Mouse (Mus musculus) lung, embryonic 14.5 days (tissue): ENCODE results near the gene Anapc2. TPM values are rescaled to one million over a fixed set of nuclear protein-coding genes. Genes with fewer than 3 reads are reported as not detected.
A peak's percentile ranks its signal among the peaks of the same experiment; 100 is the strongest.

Experiments used
- ATAC-seq: fragments of 200-750 bp; cut with Nextera tagmentation; 2 replicates; pipeline ENCODE4 v1.8.0; 2017; ENCODE audit warnings: mild to moderate bottlenecking, moderate TSS enrichment, moderate library complexity; ENCODE audit not compliant: insufficient read depth
- DNase-seq: peaks from one replicate; pipeline ENCODE4 v3.0.0-alpha.2; 2015
- H3K27ac ChIP-seq: fragments of 300-500 bp; sonication (generic); 2 replicates; pipeline ENCODE4 v1.5.1; 2014; ENCODE audit warnings: low read depth, mild to moderate bottlenecking, moderate library complexity
- H3K27me3 ChIP-seq: fragments of 300-500 bp; sonication (generic); 2 replicates; pipeline ENCODE4 v1.6.1; 2014; ENCODE audit warnings: low read length, control low read depth; ENCODE audit not compliant: insufficient read depth
- H3K36me3 ChIP-seq: fragments of 300-500 bp; sonication (generic); 2 replicates; pipeline ENCODE4 v1.6.1; 2014; ENCODE audit warnings: control low read depth; ENCODE audit not compliant: insufficient read depth
- H3K4me1 ChIP-seq: fragments of 300-500 bp; sonication (generic); 2 replicates; pipeline ENCODE4 v1.6.1; 2014; ENCODE audit warnings: antibody characterized with exemption, control low read depth; ENCODE audit not compliant: insufficient read depth
- H3K4me2 ChIP-seq: fragments of 300-500 bp; sonication (generic); 2 replicates; pipeline ENCODE4 v1.6.1; 2014; ENCODE audit warnings: mild to moderate bottlenecking
- H3K4me3 ChIP-seq: fragments of 300-500 bp; sonication (generic); 2 replicates; pipeline ENCODE4 v1.5.1; 2014; ENCODE audit warnings: low read depth, low read length
- H3K9ac ChIP-seq: fragments of 300-500 bp; sonication (generic); 2 replicates; pipeline ENCODE4 v1.6.1; 2014
- H3K9me3 ChIP-seq: fragments of 300-500 bp; sonication (generic); 2 replicates; pipeline ENCODE4 v1.6.1; 2016; ENCODE audit warnings: low read depth, low read length, control low read depth
- CTCF ChIP-seq: IDR thresholded peaks from 2 replicates; pipeline ENCODE4 v1.5.1; 2016; ENCODE audit warnings: antibody characterized with exemption, low read depth
- WGBS: fragments of 180-500 bp; shearing (Covaris S2); extraction: QIAGEN DNeasy Blood & Tissue Kit; methylation state at CpG from one replicate; pipeline ENCODE4 v1.1.7; 2014; 5-methylcytosine and 5-hydroxymethylcytosine counted together
- polyA plus RNA-seq: library from polyadenylated mRNA; unstranded; fragments of >200 nt; fragmentation: Nextera tagmentation; extraction: Ambion mirVana; gene quantifications from 2 replicates; pipeline ENCODE4 v1.2.1, GENCODE M21; 2014

Gene Anapc2
- polyA plus RNA-seq, 1 experiment from 2014 or later = 119 TPM

DNA sequence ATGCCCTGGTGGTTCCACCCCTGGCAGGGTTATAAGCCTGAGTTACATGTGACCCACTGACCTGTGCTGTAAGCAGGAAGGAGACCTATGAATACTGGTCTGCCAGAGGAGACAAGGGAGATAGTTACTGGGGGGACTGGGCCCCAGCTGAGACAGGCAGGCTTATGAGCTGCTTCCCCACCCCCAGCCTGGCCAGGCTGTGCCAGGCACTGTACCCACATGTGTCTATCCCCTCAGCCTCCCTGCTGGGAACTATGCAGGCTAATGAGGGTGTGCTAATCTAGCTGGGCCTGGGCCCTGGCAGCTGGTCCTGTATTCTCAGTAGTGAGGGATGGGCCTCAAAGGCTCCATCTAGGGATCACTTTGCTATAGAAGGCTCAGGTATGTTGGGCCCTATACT is 5.0 kb upstream of the Anapc2 start:
- TF ChIP-seq CTCF = no peak
- Histone ChIP-seq H3K4me3 (no peak overlapping the region), H3K9me3 (no peaks in the 10 kb centered on the region), H3K36me3 (peaks cover 27% of the 10 kb centered on the region), H3K4me2 (no peak overlapping the region), H3K27ac (no peak overlapping the region), H3K9ac (no peak overlapping the region), H3K4me1 (0 out of 2 replicates have a peak, but pooled peaks cover 5% of the 10 kb centered on the region), H3K27me3 (peaks cover 16% of the 10 kb centered on the region)
- DNase-seq (no peak), ATAC-seq (no peak)

DNA sequence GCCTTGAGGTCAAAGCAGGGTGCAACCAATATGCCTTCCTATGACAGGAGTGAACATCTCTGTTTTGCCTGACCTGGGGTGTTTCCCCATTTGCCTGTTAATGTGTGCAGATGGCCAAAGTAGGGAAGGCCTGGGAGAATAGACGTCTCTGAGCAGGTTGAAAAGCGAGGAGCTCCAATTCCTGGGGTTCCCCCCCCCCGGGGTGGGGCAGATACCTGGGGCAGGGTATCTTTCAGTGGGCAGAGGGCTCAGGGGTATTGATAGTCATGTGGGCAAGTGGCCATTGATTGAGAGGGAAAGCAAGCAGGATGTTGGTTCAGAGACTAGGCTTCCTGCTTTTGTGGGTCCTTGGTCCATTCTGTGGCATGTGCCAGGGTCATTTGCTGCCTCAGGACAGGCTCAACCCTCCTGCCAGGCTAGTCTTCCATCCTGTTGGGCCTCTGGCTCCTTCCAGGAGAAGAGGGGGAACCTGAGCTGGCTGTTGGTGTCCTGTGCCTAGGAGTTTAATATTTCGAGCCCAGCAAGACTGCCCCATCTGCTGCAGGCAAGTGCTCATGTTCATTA is 4.5 kb upstream of the Anapc2 start:
- DNase-seq = no peak
- no peak overlapping the region for H3K27ac ChIP-seq
- WGBS = 62% methylated on average over 4 of the region's 4 CpGs

DNA sequence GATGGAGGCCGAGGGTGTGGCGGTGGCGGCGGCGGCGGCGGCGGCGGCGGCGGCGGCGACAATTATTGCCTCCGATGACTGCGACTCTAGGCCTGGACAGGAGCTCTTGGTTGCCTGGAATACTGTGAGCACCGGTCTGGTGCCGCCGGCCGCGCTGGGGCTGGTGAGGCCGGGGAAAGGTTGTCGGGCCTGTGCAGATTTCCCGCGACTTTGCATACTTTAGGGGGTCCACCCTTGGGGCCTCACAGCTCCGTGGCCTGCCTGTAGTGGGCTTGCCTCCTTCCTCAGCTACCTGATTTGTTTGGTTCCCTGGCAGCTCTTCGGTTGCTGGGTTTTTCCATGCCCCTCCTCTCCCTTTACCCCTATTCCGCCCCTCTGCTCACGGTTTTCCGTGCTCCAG is 237 bp downstream of the Anapc2 start:
- ATAC-seq (peak; percentile 69), DNase-seq (peak; percentile 17)
- H3K4me3 ChIP-seq = peak overlapping the region; percentile 95
- TF ChIP-seq CTCF = no peak
- H3K27ac ChIP-seq = peak overlapping the region; percentile 58; the same call in 1 of the 2 replicates
- H3K27me3 ChIP-seq = no peaks in the 10 kb centered on the region
- H3K4me2 ChIP-seq = peak overlapping the region; percentile 96
- H3K9me3 ChIP-seq = no peaks in the 10 kb centered on the region
- WGBS = 0% methylated on average over 28 of the region's 29 CpGs
- peak overlapping the region; percentile 86 for H3K9ac ChIP-seq
- H3K36me3 ChIP-seq = peaks cover 69% of the 10 kb centered on the region
- H3K4me1 ChIP-seq = peaks cover 15% of the 10 kb centered on the region

More for the DNA sequence above, 4.5 kb upstream of the Anapc2 start:
- Histone ChIP-seq H3K27me3 (peaks cover 16% of the 10 kb centered on the region), H3K4me2 (no peak overlapping the region), H3K9me3 (no peaks in the 10 kb centered on the region), H3K4me3 (no peak overlapping the region), H3K4me1 (0 out of 2 replicates have a peak, but pooled peaks cover 5% of the 10 kb centered on the region), H3K36me3 (peaks cover 27% of the 10 kb centered on the region), H3K9ac (no peak overlapping the region)
- TF ChIP-seq CTCF = no peak
- ATAC-seq = no peak

DNA sequence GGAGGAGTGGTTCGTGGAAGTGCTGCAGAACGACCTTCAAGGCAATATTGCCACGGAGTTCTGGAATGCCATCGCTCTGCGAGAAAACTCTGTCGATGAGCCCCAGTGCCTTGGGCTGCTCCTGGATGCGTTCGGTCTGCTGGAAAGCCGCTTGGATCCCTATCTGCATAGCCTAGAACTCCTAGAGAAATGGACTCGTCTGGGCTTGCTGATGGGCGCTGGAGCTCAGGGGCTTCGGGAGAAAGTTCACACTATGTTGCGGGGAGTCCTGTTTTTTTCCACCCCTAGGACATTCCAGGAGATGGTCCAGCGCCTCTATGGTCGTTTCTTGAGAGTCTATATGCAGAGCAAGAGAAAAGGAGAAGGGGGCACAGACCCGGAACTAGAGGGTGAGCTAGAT is 732 bp downstream of the Anapc2 start:
- H3K4me3 ChIP-seq = peak overlapping the region; percentile 95
- H3K27me3 ChIP-seq = no peaks in the 10 kb centered on the region
- 29% methylated on average over 16 of the region's 16 CpGs for WGBS
- H3K27ac ChIP-seq = no peak overlapping the region
- peak overlapping the region; percentile 86 for H3K9ac ChIP-seq
- H3K4me2 ChIP-seq = peak overlapping the region; percentile 96
- H3K4me1 ChIP-seq = peaks cover 15% of the 10 kb centered on the region
- no peak for TF ChIP-seq CTCF
- peaks cover 74% of the 10 kb centered on the region for H3K36me3 ChIP-seq
- no peaks in the 10 kb centered on the region for H3K9me3 ChIP-seq
- no peak for DNase-seq
- ATAC-seq = no peak

DNA sequence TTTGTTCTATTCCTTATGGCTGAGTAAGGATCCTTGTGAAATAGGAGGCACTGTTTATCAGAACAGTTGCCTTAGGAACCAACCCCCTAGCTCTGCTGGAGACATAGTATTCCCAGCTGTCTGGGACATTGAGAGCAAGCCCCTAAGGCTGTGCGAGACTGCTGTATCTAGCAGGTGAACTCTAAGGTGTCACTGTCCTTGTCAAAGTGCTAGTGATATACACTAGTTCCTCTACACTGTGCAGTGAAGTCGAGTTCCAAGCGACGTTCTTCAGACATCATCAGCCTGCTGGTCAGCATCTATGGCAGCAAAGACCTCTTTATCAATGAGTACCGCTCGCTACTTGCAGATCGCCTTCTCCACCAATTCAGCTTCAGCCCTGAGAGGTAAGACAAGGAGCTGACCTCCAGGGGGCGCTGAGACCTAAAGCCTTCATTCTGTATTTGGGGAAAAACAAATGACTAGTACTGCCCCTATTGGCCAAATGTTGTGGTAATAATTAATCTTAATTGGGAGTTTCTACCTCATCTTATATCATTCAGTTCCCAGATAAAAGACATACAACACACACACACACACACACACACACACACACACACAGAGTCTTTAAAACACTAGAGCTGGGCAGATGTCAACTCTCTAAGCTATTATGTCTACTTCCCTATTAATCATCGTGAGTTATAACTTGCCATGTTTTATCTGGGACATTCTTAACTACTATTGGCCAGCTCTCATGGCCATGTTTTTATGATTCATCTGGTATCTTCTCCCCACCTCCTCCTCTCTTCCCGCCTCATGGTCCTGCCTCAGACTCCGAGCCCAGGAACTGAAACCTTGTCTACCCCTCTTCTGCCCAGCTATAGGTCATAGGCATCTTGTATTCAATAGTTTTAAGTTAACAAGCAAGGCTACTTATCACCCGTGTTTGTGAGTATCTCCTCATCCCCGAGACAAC is 6.9 kb downstream of the Anapc2 start:
- DNase-seq = peak; percentile 90
- H3K36me3 ChIP-seq = peaks cover 92% of the 10 kb centered on the region
- H3K27me3 ChIP-seq = no peaks in the 10 kb centered on the region
- no peak overlapping the region for H3K9ac ChIP-seq
- WGBS = 59% methylated on average over 13 of the region's 13 CpGs
- H3K27ac ChIP-seq = no peak overlapping the region
- TF ChIP-seq CTCF = peak; percentile 84
- no peaks in the 10 kb centered on the region for H3K4me1 ChIP-seq
- H3K9me3 ChIP-seq = no peaks in the 10 kb centered on the region
- no peak overlapping the region for H3K4me2 ChIP-seq
- H3K4me3 ChIP-seq = no peak overlapping the region
- ATAC-seq = no peak

DNA sequence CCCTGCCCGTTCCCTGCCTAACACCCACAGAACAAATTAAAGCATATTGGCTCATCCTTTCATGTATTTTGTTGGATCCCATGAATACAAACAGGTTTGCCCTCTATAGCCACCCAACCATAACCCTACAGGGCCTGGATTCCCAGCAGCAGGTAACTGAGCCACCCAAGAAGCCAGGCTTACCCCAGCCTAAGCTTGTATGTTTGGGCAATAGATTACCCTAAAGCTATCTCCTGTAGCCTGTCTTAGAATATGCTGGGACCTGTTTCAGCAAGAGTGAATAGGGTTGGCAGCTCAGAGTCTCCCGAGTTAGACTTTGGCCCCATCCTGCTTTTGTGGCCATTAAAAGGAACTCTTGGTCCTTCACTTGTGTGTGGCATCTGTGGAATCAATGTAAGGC is 13.3 kb downstream of the Anapc2 start:
- H3K4me3 ChIP-seq = no peak overlapping the region
- peaks cover 52% of the 10 kb centered on the region for H3K36me3 ChIP-seq
- 0 out of 2 replicates have a peak, but pooled peaks cover 2% of the 10 kb centered on the region for H3K4me1 ChIP-seq
- no peak for DNase-seq
- ATAC-seq = no peak
- H3K4me2 ChIP-seq = no peak overlapping the region
- peaks cover 27% of the 10 kb centered on the region for H3K27me3 ChIP-seq
- 86% methylated on average over 2 of the region's 2 CpGs for WGBS
- H3K27ac ChIP-seq = no peak overlapping the region; the same call in 1 of the 2 replicates
- no peak overlapping the region for H3K9ac ChIP-seq
- no peaks in the 10 kb centered on the region for H3K9me3 ChIP-seq
- TF ChIP-seq CTCF = no peak

DNA sequence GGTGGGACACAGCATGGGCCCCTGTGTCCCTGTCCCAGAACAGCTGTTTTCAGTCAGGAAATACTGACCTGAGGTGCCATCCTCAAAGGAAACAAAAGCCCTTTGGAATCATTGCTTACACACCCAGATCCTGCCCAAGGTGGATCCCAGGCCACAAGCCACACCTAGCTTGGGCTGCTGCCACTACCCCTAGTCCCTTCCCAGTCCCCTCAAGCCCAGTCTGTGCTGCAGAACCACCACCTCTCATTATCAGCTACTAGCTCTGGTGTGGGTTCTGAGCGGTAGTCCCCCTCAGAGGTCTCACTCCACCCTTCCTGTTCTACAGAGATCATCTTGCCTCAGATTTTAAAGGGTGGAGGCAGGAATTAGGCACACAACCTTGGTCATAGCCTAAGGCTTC is 14.0 kb downstream of the Anapc2 start:
- WGBS = 53% methylated on average over 1 of the region's 1 CpGs
- ATAC-seq (no peak; the same call in 1 of the 2 replicates), DNase-seq (no peak)
- Histone ChIP-seq H3K27me3 (peaks cover 35% of the 10 kb centered on the region), H3K4me1 (0 out of 2 replicates have a peak, but pooled peaks cover 2% of the 10 kb centered on the region), H3K27ac (peak overlapping the region; percentile 26; the same call in 1 of the 2 replicates), H3K4me3 (no peak overlapping the region), H3K9ac (no peak overlapping the region), H3K9me3 (no peaks in the 10 kb centered on the region), H3K36me3 (peaks cover 47% of the 10 kb centered on the region), H3K4me2 (no peak overlapping the region)
- no peak for TF ChIP-seq CTCF
